Mouse (Mus musculus): ENCODE data around the gene Eed. TPM values are rescaled to one million over a fixed set of nuclear protein-coding genes. Genes with fewer than 3 reads are reported as not detected.
A peak's percentile ranks its signal among the peaks of the same experiment; 100 is the strongest.

Eed gene
- polyA plus RNA-seq, 1 experiment from 2014 or later, result 102 TPM

DNA sequence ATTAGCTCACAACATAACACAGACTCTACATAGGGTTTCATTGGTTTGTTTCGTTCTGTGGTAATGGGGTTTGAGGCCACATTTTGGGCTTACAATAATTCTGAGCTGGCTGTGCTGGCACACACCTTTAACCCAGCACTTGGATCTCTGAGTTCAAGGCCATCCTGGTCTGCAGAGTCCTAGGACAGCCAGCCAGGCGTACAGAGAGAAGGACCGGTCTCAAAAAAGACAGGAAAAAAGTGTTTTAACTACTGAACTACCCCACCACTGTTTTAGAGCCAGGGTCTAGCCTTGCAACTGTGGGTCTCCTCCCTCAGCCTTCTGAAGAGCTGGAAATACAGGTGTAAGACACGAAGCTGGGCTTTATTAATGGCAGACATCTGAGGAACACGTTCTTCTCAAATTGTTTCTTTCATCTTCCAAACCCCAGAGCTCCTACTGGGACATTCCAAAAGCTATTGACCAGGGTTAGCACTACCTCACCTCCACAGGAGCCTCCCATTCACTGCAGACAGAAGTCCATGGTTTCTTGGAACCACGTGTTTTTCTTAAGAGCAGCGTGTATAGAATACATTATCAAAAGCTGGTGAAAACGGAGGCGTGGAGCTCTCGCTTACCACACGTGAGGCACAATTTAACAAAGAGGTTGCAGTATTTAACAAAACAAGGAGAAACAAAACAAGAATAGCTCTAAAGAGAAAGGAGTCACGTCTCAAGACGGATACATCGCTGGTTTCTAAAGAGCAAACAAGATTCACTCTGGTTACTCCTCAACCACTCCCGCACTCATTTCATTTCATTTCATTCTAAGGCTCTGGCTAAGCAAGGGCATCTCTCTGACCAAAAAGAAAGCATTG, 41.1 kb downstream of the Eed start:
- Histone ChIP-seq H3K9ac (ENCODE audit: low read length) (peak overlapping the region; percentile 76), H3K27ac (ENCODE audit: low read depth, low read length) (no peak overlapping the region), H3K4me2 (ENCODE audit: low read depth, low read length, severe bottlenecking) (peak overlapping the region; percentile 70), H3K27me3 (ENCODE audit: control insufficient read depth, insufficient read depth, low read length) (no peaks in the 10 kb centered on the region), H3K36me3 (ENCODE audit: control insufficient read depth, insufficient read depth, low read length) (no peaks in the 10 kb centered on the region), H3K9me3 (ENCODE audit: control insufficient read depth, low read length) (no peaks in the 10 kb centered on the region), H3K4me3 (ENCODE audit: low read depth, low read length) (peak overlapping the region; percentile 73), H3K4me1 (replicated peaks; ENCODE audit: control insufficient read depth, insufficient read depth, low read length) (peaks cover 7% of the 10 kb centered on the region; the same call in 1 of the 2 replicates)
- WGBS, result 41% methylated on average over 15 of the region's 15 CpGs
- DNase-seq (ENCODE audit: low spot score) (no peak), ATAC-seq (replicated peaks; ENCODE audit: low FRiP score) (no peak)

GRCm38 (mm10) chr7:89923441-89924180, 57.2 kb downstream of the Eed start:
- Histone ChIP-seq H3K27ac (ENCODE audit: low read depth, low read length) (no peak overlapping the region), H3K9me3 (ENCODE audit: control insufficient read depth, low read length) (no peaks in the 10 kb centered on the region), H3K36me3 (ENCODE audit: control insufficient read depth, insufficient read depth, low read length) (no peaks in the 10 kb centered on the region; the same call in 1 of the 2 replicates), H3K4me2 (ENCODE audit: low read depth, low read length, severe bottlenecking) (no peak overlapping the region), H3K4me3 (ENCODE audit: low read depth, low read length) (no peak overlapping the region), H3K27me3 (ENCODE audit: control insufficient read depth, insufficient read depth, low read length) (no peaks in the 10 kb centered on the region), H3K4me1 (replicated peaks; ENCODE audit: control insufficient read depth, insufficient read depth, low read length) (no peaks in the 10 kb centered on the region), H3K9ac (ENCODE audit: low read length) (no peak overlapping the region)
- DNase-seq (ENCODE audit: low spot score) (no peak), ATAC-seq (replicated peaks; ENCODE audit: low FRiP score) (no peak)
- 97% methylated on average over 15 of the region's 15 CpGs for WGBS

- DNase-seq (ENCODE audit: low spot score) (no peak), ATAC-seq (replicated peaks; ENCODE audit: low FRiP score) (no peak)
- H3K9ac ChIP-seq (ENCODE audit: low read length), result no peak overlapping the region
- no peaks in the 10 kb centered on the region for H3K27me3 ChIP-seq (ENCODE audit: control insufficient read depth, insufficient read depth, low read length)
- 94% methylated on average over 4 of the region's 4 CpGs for WGBS
- no peaks in the 10 kb centered on the region; the same call in 1 of the 2 replicates for H3K36me3 ChIP-seq (ENCODE audit: control insufficient read depth, insufficient read depth, low read length)
- H3K27ac ChIP-seq (ENCODE audit: low read depth, low read length), result no peak overlapping the region
- H3K4me3 ChIP-seq (ENCODE audit: low read depth, low read length), result no peak overlapping the region
- H3K4me2 ChIP-seq (ENCODE audit: low read depth, low read length, severe bottlenecking), result no peak overlapping the region
- no peaks in the 10 kb centered on the region for H3K4me1 ChIP-seq (replicated peaks; ENCODE audit: control insufficient read depth, insufficient read depth, low read length)
- H3K9me3 ChIP-seq (ENCODE audit: control insufficient read depth, low read length), result no peaks in the 10 kb centered on the region
Observed at GRCm38 (mm10) chr7:89917776-89918175, 63.0 kb downstream of the Eed start.

GRCm38 (mm10) chr7:89916711-89917110, 64.1 kb downstream of the Eed start:
- Histone ChIP-seq H3K27ac (ENCODE audit: low read depth, low read length) (no peak overlapping the region), H3K9ac (ENCODE audit: low read length) (no peak overlapping the region), H3K4me3 (ENCODE audit: low read depth, low read length) (no peak overlapping the region), H3K4me2 (ENCODE audit: low read depth, low read length, severe bottlenecking) (no peak overlapping the region), H3K9me3 (ENCODE audit: control insufficient read depth, low read length) (no peaks in the 10 kb centered on the region), H3K36me3 (ENCODE audit: control insufficient read depth, insufficient read depth, low read length) (no peaks in the 10 kb centered on the region; the same call in 1 of the 2 replicates), H3K4me1 (replicated peaks; ENCODE audit: control insufficient read depth, insufficient read depth, low read length) (no peaks in the 10 kb centered on the region), H3K27me3 (ENCODE audit: control insufficient read depth, insufficient read depth, low read length) (no peaks in the 10 kb centered on the region)
- 93% methylated on average over 5 of the region's 5 CpGs for WGBS
- DNase-seq (ENCODE audit: low spot score), result no peak
- ATAC-seq (replicated peaks; ENCODE audit: low FRiP score), result no peak

- WGBS, result 93% methylated on average over 3 of the region's 3 CpGs
- Histone ChIP-seq H3K9me3 (ENCODE audit: control insufficient read depth, low read length) (no peaks in the 10 kb centered on the region), H3K4me1 (replicated peaks; ENCODE audit: control insufficient read depth, insufficient read depth, low read length) (no peaks in the 10 kb centered on the region), H3K36me3 (ENCODE audit: control insufficient read depth, insufficient read depth, low read length) (no peaks in the 10 kb centered on the region), H3K4me2 (ENCODE audit: low read depth, low read length, severe bottlenecking) (no peak overlapping the region), H3K4me3 (ENCODE audit: low read depth, low read length) (no peak overlapping the region), H3K27me3 (ENCODE audit: control insufficient read depth, insufficient read depth, low read length) (no peaks in the 10 kb centered on the region), H3K9ac (ENCODE audit: low read length) (no peak overlapping the region), H3K27ac (ENCODE audit: low read depth, low read length) (no peak overlapping the region)
- DNase-seq (ENCODE audit: low spot score) (no peak), ATAC-seq (replicated peaks; ENCODE audit: low FRiP score) (no peak)
Observed at GRCm38 (mm10) chr7:89913432-89914158, 67.2 kb downstream of the Eed start.

DNA sequence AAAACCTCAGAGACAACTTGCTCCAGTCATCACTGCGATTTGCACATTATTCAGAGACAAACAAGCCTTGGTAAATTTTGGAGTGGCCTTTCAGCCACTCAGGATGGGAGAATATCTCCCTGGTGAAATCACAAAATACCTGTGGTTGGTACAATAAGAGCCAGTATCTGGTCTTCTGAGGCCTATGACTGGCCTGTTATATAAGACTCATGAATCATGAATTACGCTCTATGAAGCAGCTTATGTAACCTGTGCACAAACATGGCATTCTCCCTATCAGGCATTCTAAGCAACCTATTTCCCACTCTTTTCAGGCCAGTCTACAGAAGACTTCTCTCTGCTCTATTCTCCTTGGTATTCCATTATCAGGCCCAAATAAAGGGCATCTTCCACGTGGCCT, 68.4 kb downstream of the Eed start:
- ATAC-seq (replicated peaks; ENCODE audit: low FRiP score) (no peak), DNase-seq (ENCODE audit: low spot score) (no peak)
- Histone ChIP-seq H3K4me1 (replicated peaks; ENCODE audit: control insufficient read depth, insufficient read depth, low read length) (no peaks in the 10 kb centered on the region), H3K4me2 (ENCODE audit: low read depth, low read length, severe bottlenecking) (no peak overlapping the region), H3K27me3 (ENCODE audit: control insufficient read depth, insufficient read depth, low read length) (no peaks in the 10 kb centered on the region), H3K9ac (ENCODE audit: low read length) (no peak overlapping the region), H3K27ac (ENCODE audit: low read depth, low read length) (no peak overlapping the region), H3K36me3 (ENCODE audit: control insufficient read depth, insufficient read depth, low read length) (no peaks in the 10 kb centered on the region), H3K9me3 (ENCODE audit: control insufficient read depth, low read length) (no peaks in the 10 kb centered on the region), H3K4me3 (ENCODE audit: low read depth, low read length) (no peak overlapping the region)
- WGBS, result 86% methylated on average over 3 of the region's 3 CpGs

- Histone ChIP-seq H3K27me3 (ENCODE audit: control insufficient read depth, insufficient read depth, low read length) (no peaks in the 10 kb centered on the region), H3K9ac (ENCODE audit: low read length) (no peak overlapping the region), H3K9me3 (ENCODE audit: control insufficient read depth, low read length) (no peaks in the 10 kb centered on the region), H3K4me2 (ENCODE audit: low read depth, low read length, severe bottlenecking) (no peak overlapping the region), H3K36me3 (ENCODE audit: control insufficient read depth, insufficient read depth, low read length) (no peaks in the 10 kb centered on the region), H3K27ac (ENCODE audit: low read depth, low read length) (no peak overlapping the region), H3K4me3 (ENCODE audit: low read depth, low read length) (no peak overlapping the region), H3K4me1 (replicated peaks; ENCODE audit: control insufficient read depth, insufficient read depth, low read length) (no peaks in the 10 kb centered on the region)
- DNase-seq (ENCODE audit: low spot score), result no peak
- no peak for ATAC-seq (replicated peaks; ENCODE audit: low FRiP score)
- WGBS, result 88% methylated on average over 4 of the region's 4 CpGs
Observed at GRCm38 (mm10) chr7:89909711-89910110, 71.1 kb downstream of the Eed start.

- DNase-seq (ENCODE audit: low spot score) (no peak), ATAC-seq (replicated peaks; ENCODE audit: low FRiP score) (0 out of 2 replicates have a peak, but pooled peaks have one; percentile 24)
- Histone ChIP-seq H3K4me3 (ENCODE audit: low read depth, low read length) (no peak overlapping the region), H3K9ac (ENCODE audit: low read length) (no peak overlapping the region), H3K9me3 (ENCODE audit: control insufficient read depth, low read length) (no peaks in the 10 kb centered on the region), H3K27me3 (ENCODE audit: control insufficient read depth, insufficient read depth, low read length) (no peaks in the 10 kb centered on the region), H3K4me1 (replicated peaks; ENCODE audit: control insufficient read depth, insufficient read depth, low read length) (no peaks in the 10 kb centered on the region), H3K27ac (ENCODE audit: low read depth, low read length) (no peak overlapping the region), H3K36me3 (ENCODE audit: control insufficient read depth, insufficient read depth, low read length) (no peaks in the 10 kb centered on the region), H3K4me2 (ENCODE audit: low read depth, low read length, severe bottlenecking) (no peak overlapping the region)
- WGBS, result 83% methylated on average over 20 of the region's 20 CpGs
Observed at GRCm38 (mm10) chr7:89908899-89909621, 71.7 kb downstream of the Eed start.

Measured in forebrain, embryonic 11.5 days (tissue).